Mouse (Mus musculus): ENCODE data around the gene Clasp1.
"Not testable (repeated sequence)": the region's sequence is repeated elsewhere in the genome, so short reads cannot be mapped to it uniquely, and the experiment has no call there.

Clasp1 gene

GRCm38 (mm10) chr1:118564561-118564960 lies 175.7 kb downstream of the Clasp1 start:
- intact Hi-C loops (cut with DNase I), result loop anchor here (10.0 kb wide), 1 partner anchor 190 kb away; no protein-coding TSS in a partner anchor

DNA sequence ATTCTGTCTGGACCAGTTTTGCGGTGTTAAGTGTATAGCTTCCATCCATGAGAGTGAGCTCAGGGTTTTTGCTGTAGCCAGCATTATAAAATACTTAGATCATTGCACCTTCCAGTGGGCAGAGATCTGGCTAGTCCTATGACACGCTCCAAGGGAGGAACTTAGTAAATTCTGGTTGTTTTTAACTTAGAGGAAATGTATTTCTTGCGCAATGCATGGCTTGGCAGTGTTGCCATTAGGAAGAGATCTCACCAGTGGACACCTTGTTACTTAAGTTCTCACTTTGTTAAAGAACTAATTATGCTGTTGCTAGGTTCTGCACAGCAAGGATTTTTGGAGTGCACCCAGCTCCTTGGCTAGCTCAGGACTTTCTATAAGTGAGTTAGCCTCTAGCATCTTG lies 178.8 kb downstream of the Clasp1 start:
- intact Hi-C loops (cut with DNase I), result loop anchor here (10.0 kb wide), 1 partner anchor 187 kb away; no protein-coding TSS in a partner anchor

- intact Hi-C loops (cut with DNase I), result no loop called here
Measured at GRCm38 (mm10) chr1:118580174-118580702, 191.4 kb downstream of the Clasp1 start.

DNA sequence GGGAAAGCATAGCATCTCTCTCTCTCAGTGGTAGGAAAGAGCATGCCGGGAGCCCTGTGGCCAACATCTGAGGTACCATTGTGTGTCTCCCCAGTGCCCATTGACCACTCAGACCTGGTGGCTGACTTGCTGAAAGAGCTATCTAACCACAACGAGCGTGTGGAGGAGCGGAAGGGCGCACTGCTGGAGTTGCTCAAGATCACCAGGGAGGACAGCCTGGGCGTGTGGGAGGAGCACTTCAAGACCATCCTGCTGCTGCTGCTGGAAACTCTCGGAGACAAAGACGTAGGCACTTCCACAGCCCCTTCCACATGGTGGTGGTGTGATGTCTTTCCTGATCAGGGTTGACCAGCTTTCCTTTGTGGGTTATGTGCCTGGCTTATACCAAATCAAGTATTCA lies 192.3 kb downstream of the Clasp1 start:
- intact Hi-C loops (cut with DNase I), result no loop called here

DNA sequence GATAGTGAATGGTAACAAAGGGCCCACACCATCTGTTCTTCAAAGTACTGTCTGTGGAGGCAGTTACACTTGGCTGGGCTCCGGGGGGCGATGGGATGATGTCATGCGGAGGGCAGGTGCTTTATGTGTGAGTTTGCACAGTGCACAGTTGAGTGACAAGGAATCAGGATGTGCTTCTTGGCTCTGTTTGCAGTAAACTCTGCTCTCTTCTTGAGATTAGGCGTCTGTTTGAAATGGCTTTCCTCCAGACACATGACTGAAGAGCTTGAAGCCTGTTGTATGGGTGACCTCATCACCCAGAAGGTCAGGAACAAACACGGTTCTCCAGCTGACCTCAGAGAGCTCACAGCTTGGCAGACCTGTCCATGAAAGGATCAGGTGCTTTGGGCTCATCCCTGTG lies 200.9 kb downstream of the Clasp1 start:
- intact Hi-C loops (cut with DNase I), result no loop called here

- intact Hi-C loops (cut with DNase I), result no loop called here
Measured at GRCm38 (mm10) chr1:118592933-118593332, 204.1 kb downstream of the Clasp1 start.

GRCm38 (mm10) chr1:118595395-118595794 lies 206.5 kb downstream of the Clasp1 start:
- intact Hi-C loops (cut with DNase I), result no loop called here

- intact Hi-C loops (cut with DNase I), result no loop called here
Measured at GRCm38 (mm10) chr1:118597475-118598213, 208.8 kb downstream of the Clasp1 start.

- intact Hi-C loops (cut with DNase I), result no loop called here
Measured at GRCm38 (mm10) chr1:118598339-118598738, 209.5 kb downstream of the Clasp1 start.

DNA sequence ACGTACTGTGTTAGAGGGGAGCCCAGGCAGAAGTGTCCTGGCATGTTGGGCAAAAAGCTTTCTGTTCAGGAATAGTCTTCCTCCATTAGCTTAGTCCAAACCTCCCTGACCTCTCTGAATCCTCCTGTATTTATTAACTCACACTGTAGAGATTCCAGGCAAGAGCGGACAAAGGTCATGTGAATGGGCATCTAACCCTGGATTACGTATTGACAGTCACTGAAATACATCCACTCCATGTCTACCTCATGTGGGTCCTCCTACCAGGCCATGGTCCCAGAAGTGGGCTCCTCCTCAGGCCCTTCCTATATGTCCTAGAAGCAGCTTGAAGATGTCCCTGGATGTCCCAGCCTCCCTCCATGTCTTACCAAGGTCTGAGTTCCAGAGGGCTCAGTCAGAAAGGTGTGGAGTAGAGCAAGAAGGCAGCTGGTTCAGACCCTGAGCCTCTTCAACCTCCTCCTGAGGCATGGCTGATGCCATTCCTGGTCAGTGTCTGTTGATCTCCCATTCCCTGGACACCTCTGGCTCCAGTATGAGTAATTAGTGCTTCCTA lies 224.8 kb downstream of the Clasp1 start:
- intact Hi-C loops (cut with DNase I), result no loop called here

DNA sequence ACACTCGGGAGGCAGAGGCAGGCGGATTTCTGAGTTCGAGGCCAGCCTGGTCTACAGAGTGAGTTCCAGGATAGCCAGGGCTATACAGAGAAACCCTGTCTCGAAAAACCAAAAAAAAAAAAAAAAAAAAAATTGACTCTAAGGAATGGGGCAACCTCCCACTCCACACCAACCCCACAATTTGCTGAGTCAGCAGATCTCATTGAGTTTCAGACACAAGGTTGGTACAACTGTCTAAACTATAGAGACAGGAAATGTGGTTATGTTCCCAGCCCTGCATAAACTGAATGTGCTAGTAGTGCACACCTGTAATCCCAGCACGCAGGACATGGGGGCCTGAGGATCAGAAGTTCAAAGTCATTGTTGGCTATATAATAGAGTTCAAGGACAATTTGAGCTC lies 232.2 kb downstream of the Clasp1 start:
- intact Hi-C loops (cut with DNase I), result not testable (repeated sequence)

DNA sequence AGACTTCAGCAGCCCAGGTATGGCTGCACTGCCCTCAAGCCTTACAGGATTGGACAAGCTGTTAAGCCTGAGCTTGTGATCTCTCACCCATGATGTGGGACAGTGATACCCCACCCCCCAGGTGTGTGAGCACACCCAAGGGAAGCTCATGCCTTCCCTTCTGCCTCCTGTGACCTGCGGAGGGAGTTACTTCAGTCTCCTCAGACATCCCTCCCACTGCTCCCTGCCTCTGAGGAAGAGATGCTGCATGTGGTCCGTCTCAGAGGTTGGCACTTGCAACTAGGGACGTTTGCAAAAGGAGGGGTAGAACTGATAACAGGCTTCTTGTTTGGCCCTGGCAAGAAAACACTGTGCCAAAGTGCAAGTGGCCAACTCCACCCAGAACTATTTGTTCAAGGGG lies 234.0 kb downstream of the Clasp1 start:
- intact Hi-C loops (cut with DNase I), result no loop called here

DNA sequence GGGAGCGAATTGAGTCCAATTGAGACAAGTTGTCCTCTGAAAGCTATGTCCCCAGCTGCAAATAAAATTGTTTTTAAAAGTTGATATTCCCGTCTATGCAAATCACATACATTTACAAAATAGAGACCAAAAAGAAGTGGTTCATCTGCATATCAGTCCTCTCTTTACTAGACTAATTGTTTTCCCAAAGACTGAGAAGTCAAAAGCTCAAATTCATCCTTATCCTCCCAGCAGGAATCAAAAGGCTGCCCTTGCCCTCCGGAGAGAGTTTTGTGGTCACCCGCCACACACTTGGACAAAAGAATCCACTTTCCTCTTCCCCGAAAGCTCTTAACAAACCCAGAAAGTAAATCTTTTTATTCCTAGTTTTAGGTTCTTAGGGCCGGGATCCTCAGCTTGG lies 236.6 kb downstream of the Clasp1 start:
- intact Hi-C loops (cut with DNase I), result no loop called here

GRCm38 (mm10) chr1:118625921-118626320 lies 237.1 kb downstream of the Clasp1 start:
- intact Hi-C loops (cut with DNase I), result no loop called here

DNA sequence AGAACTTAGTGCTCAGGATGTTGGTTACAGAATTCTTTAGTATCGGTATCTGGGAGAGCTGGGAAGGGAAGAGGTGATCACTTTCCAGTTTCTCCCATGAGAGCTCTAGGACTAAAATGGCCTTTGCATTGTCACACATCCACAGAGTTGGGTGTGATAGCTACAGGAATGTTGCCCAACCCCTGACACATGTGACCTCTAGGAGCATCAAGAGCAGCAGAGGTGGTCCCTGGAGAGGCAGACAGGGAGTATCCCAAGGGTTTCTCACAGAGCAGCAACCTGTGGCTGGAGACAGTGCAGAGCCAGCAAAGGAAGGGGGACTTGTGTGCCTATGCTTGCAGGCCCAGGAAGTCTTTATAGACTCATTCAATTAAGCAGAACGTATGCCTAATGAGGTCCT lies 237.6 kb downstream of the Clasp1 start:
- intact Hi-C loops (cut with DNase I), result no loop called here

- intact Hi-C loops (cut with DNase I), result no loop called here
Measured at GRCm38 (mm10) chr1:118627781-118628464, 239.1 kb downstream of the Clasp1 start, which contains the start of gene Tfcp2l1. Gene Tfcp2l1, plus strand, starts transcription at chr1:118627945.

- intact Hi-C loops (cut with DNase I), result no loop called here
Measured at GRCm38 (mm10) chr1:118633415-118633980, 244.6 kb downstream of the Clasp1 start.

DNA sequence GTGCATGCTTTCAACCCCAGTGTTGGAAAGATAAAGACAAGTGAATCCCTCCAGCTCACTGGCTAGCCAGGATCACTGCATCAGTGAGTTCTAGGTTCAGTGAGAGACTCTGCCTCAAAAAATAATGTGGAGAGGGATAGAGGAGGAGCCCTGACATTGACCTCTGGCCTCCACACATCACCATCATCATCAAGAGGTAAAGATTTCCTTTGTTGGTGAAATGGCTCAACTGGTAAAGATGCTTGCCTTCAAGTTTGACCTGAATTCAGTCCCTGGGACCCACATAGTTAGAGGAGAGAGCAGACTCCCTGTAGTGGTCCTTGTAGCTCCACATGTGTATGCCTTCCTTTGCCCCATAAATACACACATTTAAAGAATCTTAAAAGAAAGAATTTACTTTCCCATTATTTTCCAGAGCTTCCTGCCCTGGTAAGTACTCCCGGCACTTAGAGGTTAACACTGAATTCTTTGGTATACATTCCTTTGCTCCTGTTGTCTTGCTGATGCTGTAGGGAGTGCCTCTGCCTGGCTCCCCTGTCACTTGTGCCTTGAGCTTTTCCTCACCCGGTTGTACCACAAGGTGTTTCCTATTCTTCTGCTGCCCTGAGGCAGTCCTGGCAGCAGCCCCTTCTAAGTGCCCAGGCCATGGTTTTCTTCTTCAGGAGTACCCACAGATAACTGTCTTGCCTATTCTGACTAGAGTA lies 253.6 kb downstream of the Clasp1 start:
- intact Hi-C loops (cut with DNase I), result no loop called here

DNA sequence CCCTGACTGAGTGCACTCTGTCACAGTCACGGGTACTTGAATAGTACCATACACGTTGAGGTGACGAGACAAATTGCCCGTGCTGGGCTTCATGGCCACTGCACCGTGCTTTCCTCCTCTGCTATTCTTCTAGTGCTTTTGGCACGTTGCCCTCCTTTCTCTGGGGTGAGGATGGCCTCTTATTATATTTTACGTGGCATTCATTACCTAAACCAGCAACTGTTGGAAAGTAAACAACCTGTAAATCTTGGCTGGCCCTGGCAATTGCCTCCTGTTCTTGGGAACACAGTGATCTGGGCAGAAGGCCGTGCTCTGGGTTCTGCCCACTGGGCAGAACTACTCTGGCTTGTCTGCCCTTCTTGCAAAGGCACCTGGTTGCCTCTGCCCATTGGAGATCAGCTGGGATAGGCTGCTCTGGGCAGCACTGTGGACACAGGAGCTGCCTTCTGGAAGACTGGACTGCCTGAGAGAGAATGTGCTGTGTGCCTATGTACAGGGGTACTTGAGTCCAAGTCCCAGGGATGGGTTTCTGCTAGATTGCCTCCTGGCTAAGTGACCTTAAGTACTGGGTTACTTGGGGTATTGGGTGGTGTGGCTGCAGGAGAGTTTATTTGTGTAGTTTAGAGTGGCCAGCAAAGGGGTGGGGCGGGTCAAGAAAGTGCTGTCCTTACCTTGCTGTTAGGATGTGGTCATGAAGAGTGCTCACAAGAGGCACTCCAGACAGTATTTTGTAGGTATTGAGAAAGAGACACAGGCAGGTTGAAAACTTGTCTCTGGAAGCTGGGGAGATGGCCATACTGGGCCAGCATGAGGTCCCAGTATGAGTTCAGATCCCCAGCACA lies 254.5 kb downstream of the Clasp1 start:
- intact Hi-C loops (cut with DNase I), result no loop called here

- intact Hi-C loops (cut with DNase I), result no loop called here
Measured at GRCm38 (mm10) chr1:118645701-118646100, 256.8 kb downstream of the Clasp1 start.

All from adrenal gland (tissue).